ENCODE assay signal across 24 mouse cellular contexts in genomic region chr6:88957801-88958211, GRCm38 (mm10). TPM values are rescaled to one million over a fixed set of nuclear protein-coding genes. Genes with fewer than 3 reads are reported as not detected.
DNase-seq lines count a peak whose midpoint lies in the region; ATAC-seq and TF ChIP-seq lines count a peak whose summit lies in the region.
"Had no signal": no experiment of that assay in that cellular context is flagged by ENCODE, and none has a peak within 500 bp of the region (broad histone marks: within the 10 kb centered on the region; RNA-seq: fewer than 3 reads in every experiment).

No protein-coding gene starts in this region.

- in situ Hi-C loops in CH12.LX (cut with MboI; ENCODE audit: low pct_ligation_motif_present, low pct_unique_long_range_greater_than_20kb, low sequenced_read_pairs), result no loop called here

- no peaks in the 10 kb centered on the region for H3K36me3 ChIP-seq in midbrain, postnatal 0 days (ENCODE audit: insufficient read depth, low read length)
- H3K36me3 ChIP-seq in midbrain, embryonic 14.5 days (ENCODE audit: control insufficient read depth, insufficient read depth, low read length), result no peaks in the 10 kb centered on the region
- H3K36me3 ChIP-seq in CH12.LX (replicated peaks in 1 of 2; ENCODE audit: control insufficient read depth in 1 of 2, insufficient read depth in 1 of 2, low read length in 1 of 2), result no peaks in the 10 kb centered on the region
- H3K36me3 ChIP-seq: embryonic facial prominence, embryonic 10.5 days; embryonic facial prominence, embryonic 13.5 days; forebrain, embryonic 10.5 days; forebrain, embryonic 15.5 days; hindbrain, embryonic 15.5 days had no signal

- peak; percentile 92 for TF ChIP-seq EP300 in CH12.LX (IDR thresholded peaks at IDR 0.05; ENCODE audit: low read length)

- DNase-seq in heart, adult 11 months, result peak; percentile 66
- DNase-seq in heart, postnatal 14 days, result no peak
- no peak for DNase-seq in midbrain, postnatal 0 days (ENCODE audit: low spot score)
- DNase-seq in midbrain, embryonic 14.5 days, result no peak
- peak; percentile 93 for DNase-seq in CH12.LX (ENCODE audit: extremely low read depth)
- DNase-seq in frontal cortex, postnatal 14 days (ENCODE audit: low spot score in 2 of 2), result no peak
- DNase-seq: adrenal gland, adult 8-10 months; adrenal gland, postnatal 25 days; cerebellum, adult 11-12 months; cerebellum, adult 8-10 months; embryo, embryonic 11 days; gastrocnemius, postnatal 10 days; gastrocnemius, postnatal 36 days; heart, postnatal 36 days had no signal

- WGBS in midbrain, postnatal 0 days, result 94% methylated on average over 5 of the region's 5 CpGs
- 88% methylated on average over 5 of the region's 5 CpGs for WGBS in midbrain, embryonic 14.5 days

- dilution Hi-C loops in CH12.LX (cut with MboI; ENCODE audit: extremely low pct_ligation_motif_present, extremely low pct_unique_long_range_greater_than_20kb, low sequenced_read_pairs), result no loop called here

- TF ChIP-seq POLR2A in CH12.LX (IDR thresholded peaks at IDR 0.05; ENCODE audit: low read depth, low read length), result peak; percentile 25; the same call in 1 of the 2 replicates

- no peaks in the 10 kb centered on the region for H3K9me3 ChIP-seq in midbrain, postnatal 0 days (ENCODE audit: low read length)
- H3K9me3 ChIP-seq in midbrain, embryonic 14.5 days (ENCODE audit: control insufficient read depth, low read length), result no peaks in the 10 kb centered on the region
- peaks cover 3% of the 10 kb centered on the region for H3K9me3 ChIP-seq in CH12.LX (replicated peaks; ENCODE audit: low read length)
- H3K9me3 ChIP-seq: embryonic facial prominence, embryonic 10.5 days; embryonic facial prominence, embryonic 13.5 days; forebrain, embryonic 10.5 days; forebrain, embryonic 15.5 days; hindbrain, embryonic 15.5 days had no signal

- H3K27ac ChIP-seq in midbrain, postnatal 0 days (ENCODE audit: low read depth, low read length), result no peak overlapping the region
- no peak overlapping the region for H3K27ac ChIP-seq in midbrain, embryonic 14.5 days (replicated peaks; ENCODE audit: low read depth, low read length)
- H3K27ac ChIP-seq in CH12.LX (ENCODE audit: insufficient read depth, low read depth), result peak overlapping the region; percentile 92
- H3K27ac ChIP-seq: embryonic facial prominence, embryonic 10.5 days; embryonic facial prominence, embryonic 13.5 days; forebrain, embryonic 10.5 days; forebrain, embryonic 15.5 days; hindbrain, embryonic 15.5 days had no signal

- no peaks in the 10 kb centered on the region for H3K79me2 ChIP-seq in CH12.LX (replicated peaks; ENCODE audit: control insufficient read depth, extremely low read depth, insufficient read depth, poor library complexity, severe bottlenecking)

- no peak for TF ChIP-seq CTCF in midbrain, postnatal 0 days (IDR thresholded peaks at IDR 0.05)
- TF ChIP-seq CTCF in CH12.LX (conservative IDR thresholded peaks at IDR 0.05 in 1 of 2, IDR thresholded peaks at IDR 0.05 in 1 of 2; ENCODE audit: low read depth in 2 of 2, low read length in 2 of 2), result no peak; a peak in 1 of 4 replicates

- no peak overlapping the region for H3K9ac ChIP-seq in midbrain, postnatal 0 days (replicated peaks; ENCODE audit: low read length, poor library complexity, severe bottlenecking)
- no peak overlapping the region for H3K9ac ChIP-seq in midbrain, embryonic 14.5 days (replicated peaks; ENCODE audit: low read length)
- H3K9ac ChIP-seq in CH12.LX (ENCODE audit: insufficient read depth, low read depth), result no peak overlapping the region
- H3K9ac ChIP-seq: embryonic facial prominence, embryonic 13.5 days; forebrain, embryonic 15.5 days; hindbrain, embryonic 15.5 days had no signal

- no peak; the same call in none of the 2 replicates for TF ChIP-seq RAD21 in CH12.LX (IDR thresholded peaks at IDR 0.05; ENCODE audit: low read depth, low read length)

- H3K4me3 ChIP-seq in midbrain, postnatal 0 days (ENCODE audit: low read depth, low read length), result no peak overlapping the region
- no peak overlapping the region for H3K4me3 ChIP-seq in midbrain, embryonic 14.5 days (replicated peaks; ENCODE audit: low read depth, low read length)
- H3K4me3 ChIP-seq in CH12.LX (replicated peaks in 1 of 3; ENCODE audit: low read depth in 2 of 3, low read length in 2 of 3, poor library complexity in 1 of 3), result peak overlapping the region in 1 of 3 experiments; percentile 28
- H3K4me3 ChIP-seq: embryonic facial prominence, embryonic 10.5 days; embryonic facial prominence, embryonic 13.5 days; erythroblast, embryonic 14.5 days; forebrain, embryonic 10.5 days; forebrain, embryonic 15.5 days; hindbrain, embryonic 15.5 days had no signal

- no peaks in the 10 kb centered on the region for H3K27me3 ChIP-seq in midbrain, postnatal 0 days (ENCODE audit: insufficient read depth, low read length)
- 0 out of 2 replicates have a peak, but pooled peaks cover 4% of the 10 kb centered on the region for H3K27me3 ChIP-seq in midbrain, embryonic 14.5 days (ENCODE audit: control insufficient read depth, insufficient read depth, low read length)
- H3K27me3 ChIP-seq in CH12.LX (replicated peaks), result no peaks in the 10 kb centered on the region
- H3K27me3 ChIP-seq: embryonic facial prominence, embryonic 13.5 days; forebrain, embryonic 15.5 days; hindbrain, embryonic 15.5 days had no signal

- no peak overlapping the region for H3K4me2 ChIP-seq in midbrain, postnatal 0 days (ENCODE audit: low read depth, low read length, poor library complexity, severe bottlenecking)
- no peak overlapping the region for H3K4me2 ChIP-seq in midbrain, embryonic 14.5 days (ENCODE audit: low read length)
- H3K4me2 ChIP-seq in CH12.LX (ENCODE audit: insufficient read depth, low read depth, poor library complexity, severe bottlenecking), result peak overlapping the region; percentile 42
- H3K4me2 ChIP-seq: embryonic facial prominence, embryonic 13.5 days; forebrain, embryonic 15.5 days; heart, embryonic 11.5 days; hindbrain, embryonic 15.5 days had no signal

- peaks cover 10% of the 10 kb centered on the region for H3K4me1 ChIP-seq in midbrain, postnatal 0 days (ENCODE audit: insufficient read depth, low read length)
- peaks cover 15% of the 10 kb centered on the region for H3K4me1 ChIP-seq in midbrain, embryonic 14.5 days (ENCODE audit: control insufficient read depth, insufficient read depth, low read length)
- H3K4me1 ChIP-seq in CH12.LX (ENCODE audit: control insufficient read depth in 1 of 2, insufficient read depth in 2 of 2), result peaks cover 53 to 81% of the 10 kb centered on the region in 2 experiments

- 0 out of 2 replicates have a peak, but pooled peaks have one; percentile 18 for ATAC-seq in midbrain, postnatal 0 days (ENCODE audit: low FRiP score)
- no peak for ATAC-seq in midbrain, embryonic 14.5 days (ENCODE audit: low FRiP score, low TSS enrichment)
- ATAC-seq in erythroid progenitor cell, adult 5-6 weeks (replicated peaks; ENCODE audit: low FRiP score, poor library complexity, severe bottlenecking), result no peak
- ATAC-seq: activated CD4-positive, CD25-positive, alpha-beta regulatory T cell, adult 4 months; CD4-positive, CD25-positive, alpha-beta regulatory T cell, adult 4 months; forebrain, embryonic 15.5 days had no signal

- intact Hi-C loops in heart, postnatal 14 days (cut with DNase I), result no loop called here

TF ChIP-seq in CH12.LX, 34 proteins besides CTCF, POLR2A, EP300 and RAD21 (continues in another document):
- peak; percentile 96 for TF ChIP-seq ETS1 (conservative IDR thresholded peaks at IDR 0.05; ENCODE audit: low read depth, low read length)
- TF ChIP-seq PAX5 (IDR thresholded peaks at IDR 0.05; ENCODE audit: low read length), result no peak
- peak; percentile 75 for TF ChIP-seq SIN3A (IDR thresholded peaks at IDR 0.05; ENCODE audit: low read length)
- TF ChIP-seq TCF12 (IDR thresholded peaks at IDR 0.05; ENCODE audit: low read depth, low read length), result peak; percentile 94
- no peak for TF ChIP-seq E2F4 (IDR thresholded peaks at IDR 0.05; ENCODE audit: insufficient replicate concordance, low read depth, low read length)
- no peak for TF ChIP-seq RCOR1 (conservative IDR thresholded peaks at IDR 0.05; ENCODE audit: low read depth, low read length)
- no peak for TF ChIP-seq NELFE (IDR thresholded peaks at IDR 0.05; ENCODE audit: low read depth, low read length)
- peak; percentile 71; the same call in 1 of the 2 replicates for TF ChIP-seq ELF1 (IDR thresholded peaks at IDR 0.05; ENCODE audit: low read depth, low read length)
- peak; percentile 66; the same call in 1 of the 2 replicates for TF ChIP-seq JUND (conservative IDR thresholded peaks at IDR 0.05; ENCODE audit: low read depth, low read length)
- TF ChIP-seq UBTF (IDR thresholded peaks at IDR 0.05; ENCODE audit: low read depth, low read length), result no peak
- peak; percentile 97 for TF ChIP-seq MEF2A (IDR thresholded peaks at IDR 0.05; ENCODE audit: borderline replicate concordance, low read depth, low read length)
- TF ChIP-seq ZKSCAN1 (IDR thresholded peaks at IDR 0.05; ENCODE audit: borderline replicate concordance, low read depth, low read length), result no peak
- 0 out of 2 replicates have a peak, but pooled peaks have one; percentile 38 for TF ChIP-seq KAT2A (IDR thresholded peaks at IDR 0.05; ENCODE audit: insufficient replicate concordance, low read length)
- peak; percentile 74 for TF ChIP-seq JUN (IDR thresholded peaks at IDR 0.05; ENCODE audit: insufficient read depth, low read depth, low read length)

RNA-seq across cellular contexts. Expression of gene Tpra1, which starts 55.8 kb away (rescaled TPM):
- 10 to 100 TPM; 34.7 to 38.9 TPM for total RNA-seq in heart, postnatal 14 days (2021)
- total RNA-seq in midbrain, postnatal 0 days (2014; rRNA removed), result 65.7 and 69.7 TPM in 2 replicates
- polyA plus RNA-seq in midbrain, postnatal 0 days (2015; fragmentation: Nextera tagmentation; extraction: Ambion mirVana), result 52.7 and 67.5 TPM in 2 replicates
- polyA plus RNA-seq in midbrain, embryonic 14.5 days (2014; fragmentation: Nextera tagmentation; extraction: Ambion mirVana), result 50.0 and 77.0 TPM in 2 replicates
- total RNA-seq in CH12.LX (2012; rRNA removed), result 13.3 and 16.0 TPM in 2 replicates
- 9.3 and 12.2 TPM in 2 replicates for total RNA-seq in CH12.LX (2014; rRNA removed)
- 13.5 and 15.6 TPM in 2 replicates for polyA plus RNA-seq in CH12.LX (2012; ENCODE audit: insufficient read length, low read depth)
- total RNA-seq in erythroid progenitor cell, adult 5-6 weeks (2015; ENCODE audit: low replicate concordance), result 47.9 and 70.8 TPM in 2 replicates
- total RNA-seq in erythroid progenitor cell, adult 5-6 weeks (2017; ENCODE audit: low replicate concordance), result 71.2 and 104 TPM in 2 replicates

RNA-seq across cellular contexts. Expression of gene Mcm2, which starts 59.2 kb away (rescaled TPM):
- total RNA-seq in heart, postnatal 14 days (2021), result 10 to 100 TPM; 11.0 to 15.4 TPM
- 11.4 and 16.2 TPM in 2 replicates for total RNA-seq in midbrain, postnatal 0 days (2014; rRNA removed)
- 7.6 and 7.7 TPM in 2 replicates for polyA plus RNA-seq in midbrain, postnatal 0 days (2015; fragmentation: Nextera tagmentation; extraction: Ambion mirVana)
- polyA plus RNA-seq in midbrain, embryonic 14.5 days (2014; fragmentation: Nextera tagmentation; extraction: Ambion mirVana), result 22.2 and 39.0 TPM in 2 replicates
- total RNA-seq in CH12.LX (2012; rRNA removed) (130 and 153 TPM in 2 replicates), CH12.LX (2014; rRNA removed) (146 and 148 TPM in 2 replicates)
- polyA plus RNA-seq in CH12.LX (2012; ENCODE audit: insufficient read length, low read depth), result 148 and 207 TPM in 2 replicates
- total RNA-seq in erythroid progenitor cell, adult 5-6 weeks (2015; ENCODE audit: low replicate concordance), result 111 and 119 TPM in 2 replicates
- total RNA-seq in erythroid progenitor cell, adult 5-6 weeks (2017; ENCODE audit: low replicate concordance), result 159 and 169 TPM in 2 replicates

Comparison
In these comparisons a context has a peak if more than half of its experiments do, and no peak if none do; other contexts are left out.
1. DNase-seq: peak in heart, adult 11 months (single experiment) and CH12.LX (single experiment); none in heart, postnatal 14 days (0 of 2), midbrain, postnatal 0 days (single experiment), midbrain, embryonic 14.5 days (single experiment) and frontal cortex, postnatal 14 days (0 of 2).